Mouse (Mus musculus) urinary bladder, postnatal 25 days (tissue): ENCODE measurements around the gene Kcnma1.

Experiments
- DNase-seq: peaks from one replicate; pipeline ENCODE4 v3.0.0; 2022; ENCODE audit warnings: low spot score

Kcnma1 gene

DNA sequence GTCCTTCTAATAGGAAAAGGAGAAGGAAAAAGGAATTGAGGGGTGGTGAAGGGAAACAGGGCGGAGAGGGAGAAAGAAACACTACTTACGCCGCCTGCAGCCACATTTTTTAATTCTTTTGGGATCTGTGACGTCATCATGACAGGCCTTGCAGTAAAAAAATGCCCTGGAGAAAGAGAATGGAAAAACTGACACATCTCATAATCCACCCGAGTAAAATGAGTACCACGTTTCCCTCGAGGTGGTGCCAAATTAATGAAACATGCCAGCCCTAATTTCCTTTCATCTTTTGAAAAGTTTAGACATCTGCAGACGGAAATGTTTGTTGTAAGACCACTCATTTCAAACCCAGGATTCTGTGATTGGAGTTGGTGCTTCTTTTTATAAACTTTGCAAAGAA is 578.4 kb downstream of the Kcnma1 start:
- DNase-seq = no peak

DNA sequence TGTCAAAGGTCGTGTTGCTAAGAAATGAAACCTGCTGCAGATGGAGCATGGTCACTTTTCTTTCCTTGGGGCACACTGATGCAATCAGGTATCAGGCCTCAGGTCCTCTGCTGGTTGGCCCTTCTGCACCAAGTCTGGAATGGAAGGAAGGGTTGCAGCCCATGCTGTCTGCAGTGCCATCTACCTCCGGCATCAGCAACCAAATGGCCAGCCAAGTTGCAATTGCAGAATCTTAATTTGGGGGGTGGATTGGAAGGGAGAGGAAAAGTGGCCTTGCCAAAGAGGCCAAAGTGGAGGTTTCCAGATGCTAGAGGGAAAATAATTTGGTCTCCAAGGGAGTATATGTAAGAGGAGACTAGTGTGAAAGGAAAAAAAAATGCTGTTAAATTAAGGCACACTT is 584.3 kb downstream of the Kcnma1 start:
- DNase-seq = no peak

DNA sequence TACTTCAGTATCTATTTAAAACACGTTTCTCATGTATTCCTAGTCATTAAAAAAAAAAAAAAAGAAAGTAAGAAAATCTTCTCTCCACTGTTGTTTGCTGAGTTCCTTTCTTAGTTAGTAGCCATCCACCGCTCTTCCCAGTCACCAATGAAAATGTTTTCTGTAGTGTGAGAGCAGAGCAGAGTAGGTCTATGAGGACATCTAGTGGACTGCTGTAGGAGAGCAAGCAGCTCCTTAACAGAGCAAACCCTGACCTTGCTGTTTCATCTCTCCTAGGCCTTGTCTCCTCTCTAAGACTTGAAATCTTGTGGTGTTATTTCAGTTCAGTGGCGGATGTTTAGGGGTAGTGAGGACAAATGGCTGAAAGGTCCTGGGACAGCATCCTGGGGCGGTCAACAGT is 585.2 kb downstream of the Kcnma1 start:
- no peak for DNase-seq

DNA sequence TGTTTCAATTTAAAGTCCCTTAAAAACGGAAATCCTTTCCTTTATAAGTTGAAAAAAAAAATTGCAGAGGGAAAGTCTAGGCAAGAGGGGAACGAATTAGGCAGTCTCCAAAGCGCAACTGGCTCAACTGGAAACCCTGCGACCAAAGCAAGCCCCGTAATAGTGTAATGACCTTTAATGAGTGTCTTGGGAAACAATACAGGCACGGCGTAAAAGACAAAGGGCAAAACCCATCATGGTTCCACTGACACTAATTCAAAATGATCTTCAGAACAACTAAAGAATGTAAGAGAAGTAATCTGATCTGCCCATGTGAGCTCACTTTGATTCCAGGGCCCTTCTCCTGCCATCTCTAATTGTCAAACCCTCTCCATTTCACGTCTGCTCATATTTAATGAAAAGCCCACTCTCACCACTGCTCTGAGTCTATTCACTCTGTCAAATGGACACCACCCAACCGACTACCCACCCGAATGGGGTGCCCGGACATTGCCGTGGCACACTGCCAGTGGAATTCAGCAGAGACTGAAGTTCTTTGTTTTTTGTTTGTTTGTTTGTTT is 591.7 kb downstream of the Kcnma1 start:
- no peak for DNase-seq

DNA sequence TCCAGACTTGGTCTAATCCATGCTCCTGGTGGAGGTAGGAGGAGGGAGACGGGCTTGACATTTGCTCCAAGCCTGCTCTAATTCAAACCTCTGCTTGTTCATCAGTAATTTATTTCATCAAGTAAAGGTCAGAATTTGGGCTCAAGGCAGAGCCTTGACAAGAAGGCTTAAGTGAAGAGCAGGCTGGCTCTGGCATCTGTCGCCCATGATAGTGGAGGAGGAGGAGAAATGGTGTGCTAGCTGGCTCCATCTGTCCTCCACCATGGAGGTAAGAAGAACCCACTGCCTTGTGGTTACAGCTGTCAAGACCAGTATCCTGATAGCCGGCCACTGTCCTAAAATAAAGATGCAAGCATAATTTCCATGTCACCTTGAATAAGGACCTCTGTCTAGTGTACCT is 595.3 kb downstream of the Kcnma1 start:
- DNase-seq = no peak

DNA sequence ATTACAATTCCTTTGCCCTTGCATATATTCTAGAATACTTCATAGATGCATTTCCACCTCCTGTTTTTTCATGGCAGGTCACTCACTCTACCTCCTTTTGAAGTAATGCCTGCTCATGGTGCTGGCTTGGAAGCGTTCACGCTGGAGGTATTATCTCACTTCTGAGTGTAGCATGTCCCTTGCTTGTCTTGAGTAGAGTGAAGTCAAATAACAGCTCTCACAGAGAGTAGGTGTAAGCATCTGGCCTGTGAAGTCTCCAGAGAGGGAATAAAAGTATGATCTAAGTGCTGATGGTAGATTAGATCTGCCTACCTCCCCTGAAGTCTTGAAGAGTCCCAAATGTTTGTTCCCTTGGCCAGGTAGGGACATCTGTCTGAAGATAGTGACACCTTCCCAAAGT is 607.2 kb downstream of the Kcnma1 start:
- DNase-seq = no peak

DNA sequence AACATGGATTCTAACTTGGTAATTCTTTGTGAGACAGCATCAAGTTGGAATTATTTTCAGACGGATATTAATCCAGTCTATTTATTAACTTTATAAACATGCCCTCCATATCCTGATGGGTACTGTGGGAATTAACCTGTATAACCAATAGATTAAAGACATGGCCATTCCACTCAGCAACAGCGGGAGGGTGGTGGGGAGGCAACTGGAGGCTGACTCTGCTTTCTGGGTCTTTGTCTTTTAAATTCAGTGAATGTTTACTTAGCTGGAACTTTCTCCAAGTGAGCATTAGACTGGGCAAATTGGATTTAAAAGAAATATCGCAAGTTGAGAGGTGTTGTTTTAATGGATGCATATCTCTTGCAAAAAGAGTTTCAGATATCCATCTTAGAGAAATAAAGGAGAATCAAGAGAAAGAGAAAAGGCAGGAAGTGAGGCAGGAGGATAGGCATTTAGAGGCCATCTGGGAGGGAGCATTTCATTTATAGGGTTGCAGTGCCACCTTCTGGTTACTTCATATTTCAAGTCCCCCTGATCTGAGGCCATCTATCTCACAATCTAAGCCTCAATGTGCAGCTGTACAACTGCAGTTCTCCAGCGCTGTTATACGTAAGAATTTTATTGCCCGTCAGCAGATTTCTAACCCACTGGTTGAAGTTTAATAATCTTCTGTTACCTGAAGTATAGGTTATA is 613.4 kb downstream of the Kcnma1 start:
- peak; percentile 23 for DNase-seq

DNA sequence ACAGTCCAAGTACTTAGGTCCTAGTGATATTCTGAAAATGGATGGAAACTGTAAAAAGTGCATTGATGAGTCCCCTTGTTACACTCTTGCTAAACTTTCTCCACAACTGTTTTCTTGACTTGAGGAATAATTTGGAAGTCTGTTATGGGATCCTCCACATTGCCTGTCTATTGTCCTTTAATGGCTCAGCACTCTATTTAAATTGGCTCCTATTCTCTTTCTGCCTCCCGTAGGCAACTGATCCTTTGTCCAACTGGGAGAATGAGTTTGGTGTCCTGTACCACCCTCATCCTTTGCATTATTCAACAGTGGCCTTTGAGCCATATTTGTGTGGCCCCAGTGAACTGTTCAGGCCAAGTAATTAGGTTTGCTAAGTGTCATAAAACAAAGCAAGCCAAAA is 616.6 kb downstream of the Kcnma1 start:
- no peak for DNase-seq

DNA sequence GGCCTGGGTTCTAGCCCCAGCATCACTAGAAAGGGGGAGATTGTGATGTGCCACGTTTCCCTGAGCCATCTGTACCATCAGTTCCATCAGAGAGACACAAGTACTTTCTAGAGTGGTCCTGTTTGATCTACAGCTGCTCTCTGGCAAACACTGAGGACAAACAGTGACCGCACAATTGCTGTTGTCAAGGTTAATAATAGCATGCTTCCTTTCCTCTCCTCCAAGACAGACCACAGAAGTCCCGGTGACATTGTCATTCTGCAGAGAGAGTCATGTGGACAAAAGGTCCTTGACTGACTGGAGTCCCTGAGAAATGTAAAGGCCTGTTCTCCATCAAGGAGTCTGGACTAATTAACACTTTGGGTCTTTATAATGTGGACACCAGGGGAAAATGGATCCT is 622.7 kb downstream of the Kcnma1 start:
- DNase-seq = no peak

DNA sequence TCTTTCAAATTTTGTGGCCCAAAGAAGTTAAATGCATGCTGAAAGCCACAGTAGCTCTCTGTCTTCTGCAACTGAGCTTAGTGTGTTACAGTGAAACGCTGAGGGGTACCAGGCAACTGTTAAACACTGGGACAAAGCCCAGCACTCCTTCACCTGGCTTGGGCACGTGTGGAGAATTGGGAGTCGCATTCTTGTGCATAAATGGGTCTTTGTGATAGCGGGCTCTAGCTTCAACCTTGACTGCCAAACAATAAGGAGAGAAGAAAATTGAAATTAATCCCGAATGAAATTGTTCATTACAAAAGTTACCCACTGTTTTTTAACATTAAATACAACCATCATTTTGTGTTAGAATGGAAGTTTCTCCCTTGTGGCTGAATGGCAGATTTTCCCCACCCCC is 623.5 kb downstream of the Kcnma1 start:
- no peak for DNase-seq

DNA sequence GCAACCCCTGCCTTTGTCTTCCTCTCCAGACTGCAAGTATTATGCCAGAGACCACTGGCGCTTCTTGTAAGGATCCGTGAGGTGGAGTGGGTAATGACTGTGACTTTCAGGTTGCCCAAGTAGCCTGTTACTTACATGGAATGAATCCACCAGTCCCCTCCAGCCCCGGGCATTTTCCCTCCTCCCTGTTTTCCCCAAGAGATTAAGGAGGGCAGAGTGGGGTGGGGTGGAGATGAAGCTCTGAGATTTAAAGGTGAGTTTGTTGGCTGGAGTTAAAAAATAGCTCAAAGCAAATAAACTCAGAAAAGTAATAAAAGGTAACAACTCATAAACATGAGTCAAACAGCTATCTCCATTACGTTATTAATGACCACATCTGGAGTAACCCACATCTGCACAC is 624.1 kb downstream of the Kcnma1 start:
- DNase-seq = no peak

DNA sequence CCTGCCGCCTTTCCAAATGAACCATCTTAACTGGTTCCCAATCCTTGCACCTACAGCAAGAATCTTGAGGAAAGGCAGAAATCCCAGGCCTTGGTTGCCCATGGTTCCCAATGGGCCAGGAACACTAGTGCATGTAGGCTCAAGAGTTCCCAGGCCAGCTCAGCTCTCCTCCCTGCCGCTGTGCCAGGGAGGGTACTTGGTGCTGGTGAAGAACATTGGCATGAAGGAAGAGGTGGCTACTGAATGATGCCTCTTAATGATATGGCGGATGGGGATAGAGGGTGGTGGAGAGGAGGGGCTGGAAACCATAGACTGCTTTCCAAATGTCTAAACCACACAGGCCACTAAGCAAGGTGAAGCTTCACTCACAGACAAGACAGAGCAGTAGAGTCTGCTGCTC is 627.5 kb downstream of the Kcnma1 start:
- DNase-seq = no peak

DNA sequence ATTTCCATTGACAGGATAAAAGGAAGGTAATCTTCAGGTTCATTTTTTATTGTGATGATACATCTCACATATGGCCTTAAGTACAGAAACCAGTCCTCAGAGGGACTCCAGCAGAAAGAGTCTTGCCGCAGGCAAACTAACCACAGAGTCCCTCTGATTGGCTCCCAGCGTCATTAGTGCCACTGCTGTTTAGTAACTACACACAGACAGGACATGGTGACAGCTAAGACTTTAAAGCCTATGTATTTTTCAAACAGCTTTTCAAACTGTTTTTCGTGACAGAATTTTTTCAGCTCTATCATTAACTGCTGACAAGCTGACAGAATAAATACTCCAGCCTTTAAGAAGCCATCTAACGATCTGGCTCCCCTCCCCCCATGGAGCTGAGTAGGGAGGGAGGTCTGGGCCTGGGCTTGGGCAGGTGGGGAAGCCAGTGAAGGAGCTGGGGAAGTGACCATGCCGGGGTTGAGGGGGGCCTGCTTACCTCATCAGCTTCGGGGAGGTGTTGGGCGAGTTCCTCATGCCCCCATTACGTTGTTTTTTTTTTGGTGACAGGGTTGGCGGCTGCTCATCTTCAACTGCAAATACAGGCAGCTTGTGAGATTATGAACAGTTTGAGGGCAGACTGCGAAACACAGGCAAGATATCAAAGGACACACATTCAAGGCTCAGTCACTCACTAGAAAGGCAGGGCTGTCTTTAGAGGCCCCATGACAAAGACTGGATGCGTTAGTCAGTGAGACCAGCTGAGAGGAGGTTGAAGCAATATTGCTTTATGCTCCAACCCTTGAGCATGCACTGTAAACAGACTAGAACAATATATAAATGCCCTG is 628.3 kb downstream of the Kcnma1 start:
- DNase-seq = no peak

DNA sequence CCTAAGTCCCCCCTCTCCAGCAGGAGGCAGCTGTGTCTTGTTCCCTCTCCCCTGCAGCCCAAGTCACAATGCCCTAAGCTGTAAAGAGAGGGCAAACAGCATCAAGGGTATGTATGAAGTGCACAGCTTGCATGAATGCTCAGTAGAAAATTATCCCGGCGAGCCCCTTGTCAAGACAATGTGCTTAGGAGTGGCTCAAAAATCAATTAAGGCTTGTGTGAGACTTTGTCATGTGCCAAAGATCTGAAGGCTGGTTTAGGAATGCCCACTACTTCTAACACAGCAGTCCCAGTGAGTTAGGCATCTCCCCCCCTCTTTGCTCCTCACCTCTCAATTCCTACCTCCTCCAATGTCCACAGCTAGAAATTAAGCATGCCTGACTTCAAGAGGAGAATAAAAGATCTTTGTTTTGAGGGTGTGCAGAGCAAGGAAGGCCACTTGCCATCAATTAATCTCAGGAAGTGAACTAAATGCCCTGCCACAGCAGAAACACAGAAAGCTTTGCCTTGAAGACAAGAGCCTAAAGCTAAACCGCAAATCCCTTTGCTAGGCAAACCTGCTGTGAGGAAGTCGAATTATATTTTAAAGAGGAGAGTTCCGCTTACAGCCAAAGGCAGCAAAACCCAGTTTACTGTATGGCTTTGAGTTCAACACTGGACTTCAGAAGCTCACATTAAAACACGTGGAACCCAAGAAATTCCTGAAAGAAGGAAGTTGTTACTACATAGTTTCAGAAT is 635.8 kb downstream of the Kcnma1 start:
- DNase-seq = no peak

DNA sequence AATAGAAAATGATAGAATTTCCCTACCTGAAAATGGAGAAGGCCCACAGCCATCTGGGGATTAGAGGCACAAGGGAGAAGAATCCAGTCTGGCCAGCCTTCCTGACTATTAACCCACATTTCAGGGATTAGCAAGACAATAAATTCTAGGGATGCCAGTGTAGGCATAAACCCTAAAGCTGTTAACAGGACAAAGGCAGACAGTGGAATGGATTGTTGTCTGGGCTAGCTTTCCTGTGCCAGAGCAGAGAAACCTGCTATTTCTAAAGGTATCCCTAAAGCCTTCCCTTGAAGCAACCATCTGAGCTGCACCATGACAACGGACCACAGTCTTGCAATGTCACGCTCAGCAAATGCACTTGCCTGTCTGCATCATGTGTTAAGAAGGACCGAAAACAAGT is 642.3 kb downstream of the Kcnma1 start:
- DNase-seq = no peak

DNA sequence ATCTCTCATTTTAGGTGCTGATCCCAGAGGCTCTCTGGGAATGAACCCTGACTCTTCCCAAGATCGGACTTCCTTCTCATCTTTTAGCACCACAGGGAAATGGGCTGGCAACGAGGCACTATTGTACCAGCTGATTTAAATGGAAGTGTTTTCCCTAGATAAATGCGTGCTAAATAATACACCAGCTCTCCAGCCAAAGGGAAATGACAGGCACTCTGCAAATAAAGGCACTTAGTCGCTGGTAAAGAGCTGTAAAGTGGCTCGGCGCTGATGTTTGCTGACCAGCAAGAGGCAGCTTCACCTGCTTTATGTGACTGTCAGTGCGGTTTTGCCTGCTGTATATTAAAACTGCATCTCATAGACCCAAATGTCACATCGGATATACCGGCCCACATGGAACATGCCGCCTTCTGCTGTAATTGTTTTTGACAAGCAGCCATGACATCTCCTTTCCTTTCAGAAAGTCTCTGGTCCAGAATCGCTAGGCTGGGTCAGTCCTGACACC is 653.7 kb downstream of the Kcnma1 start:
- DNase-seq = no peak

DNA sequence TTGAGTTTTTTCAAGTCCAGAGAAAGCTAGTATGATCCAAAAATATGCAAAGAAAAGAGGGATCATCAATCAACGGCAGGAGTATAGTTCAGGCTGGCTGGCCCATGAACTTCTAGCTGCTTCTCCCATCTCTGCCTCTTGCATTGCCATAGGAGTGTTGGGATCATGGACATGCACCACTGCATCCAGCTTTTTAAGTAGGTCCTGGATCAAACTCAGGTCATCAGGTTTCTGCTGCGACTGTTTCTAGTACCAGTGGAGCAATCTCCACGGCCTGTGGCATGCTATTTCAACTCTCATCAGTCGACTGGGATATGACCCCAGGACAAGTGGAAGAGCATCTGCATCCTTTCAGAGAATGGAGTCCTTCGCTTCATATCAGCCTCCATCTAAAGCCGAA is 655.5 kb downstream of the Kcnma1 start:
- DNase-seq = no peak

DNA sequence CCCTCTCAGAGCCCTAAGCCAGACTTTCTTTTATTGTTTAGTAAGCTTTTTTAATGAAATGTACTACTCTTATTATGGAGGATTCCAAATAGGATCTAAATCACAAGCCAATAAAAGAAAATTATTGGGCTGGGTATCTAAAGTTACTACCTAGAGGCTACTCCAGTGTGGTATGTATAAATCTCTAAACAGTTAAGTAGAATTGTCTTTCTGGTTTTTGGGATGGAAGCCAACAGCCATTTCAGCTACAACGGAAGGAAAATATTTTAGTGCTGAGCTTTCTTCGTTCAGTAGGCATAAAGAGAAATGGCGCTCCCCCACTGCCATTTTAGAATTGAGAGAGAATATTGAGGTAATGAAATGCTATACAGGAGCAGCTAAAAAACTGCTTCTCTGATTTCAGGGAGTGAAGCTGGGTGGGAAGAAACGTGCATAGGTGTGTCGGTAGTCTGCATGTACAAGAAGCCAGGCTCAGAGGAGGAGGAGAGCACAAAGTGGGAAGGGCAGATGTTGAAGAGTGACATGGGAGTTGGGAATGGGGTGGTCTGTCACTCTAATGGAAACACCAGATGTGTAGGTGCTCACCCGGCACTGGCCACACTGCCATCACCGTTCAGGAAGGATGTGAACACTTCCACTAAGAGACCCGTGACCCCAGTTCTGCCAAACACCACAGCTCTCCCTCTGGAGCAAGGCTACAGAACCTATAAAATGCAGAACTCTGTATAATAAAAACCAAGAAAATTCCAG is 656.6 kb downstream of the Kcnma1 start:
- no peak for DNase-seq

DNA sequence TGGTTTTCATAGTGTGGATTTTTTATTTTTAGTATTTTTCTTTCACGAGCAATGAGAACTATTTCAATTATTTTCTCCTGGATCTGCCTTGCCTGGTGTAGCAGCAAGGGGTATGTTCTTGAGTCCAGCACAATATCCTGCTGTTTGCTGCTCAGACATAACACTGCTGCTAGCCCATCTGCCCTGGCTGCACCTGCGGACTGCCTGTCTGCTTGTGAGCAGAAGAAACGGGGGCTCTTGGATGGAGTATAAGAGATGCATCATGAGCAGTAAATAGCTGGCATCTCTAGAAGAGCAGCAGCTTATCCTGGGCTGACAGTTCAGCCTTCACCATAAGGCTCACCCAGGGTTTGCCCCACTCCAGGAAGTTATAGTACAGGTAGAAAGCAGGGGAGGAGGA is 687.5 kb downstream of the Kcnma1 start:
- no peak for DNase-seq

DNA sequence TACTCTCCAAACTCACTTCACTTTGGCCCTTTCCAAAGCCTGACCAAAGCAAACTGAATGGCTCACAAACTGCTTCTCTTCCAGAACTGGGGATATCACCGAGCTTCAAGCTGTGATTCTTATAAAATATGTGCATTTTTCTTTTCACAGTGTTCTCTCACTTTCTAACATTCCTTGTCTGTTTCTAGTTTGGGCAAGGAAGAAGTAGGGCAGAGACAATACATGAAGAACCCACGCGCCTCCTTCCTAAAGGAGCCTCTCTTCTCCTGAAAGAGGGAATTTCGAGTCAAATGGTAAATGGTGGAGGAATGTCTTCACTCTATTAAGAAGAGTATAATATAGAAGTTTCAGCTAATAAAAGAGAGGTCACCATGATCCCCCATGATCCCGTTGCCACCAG is 709.0 kb downstream of the Kcnma1 start:
- no peak for DNase-seq

DNA sequence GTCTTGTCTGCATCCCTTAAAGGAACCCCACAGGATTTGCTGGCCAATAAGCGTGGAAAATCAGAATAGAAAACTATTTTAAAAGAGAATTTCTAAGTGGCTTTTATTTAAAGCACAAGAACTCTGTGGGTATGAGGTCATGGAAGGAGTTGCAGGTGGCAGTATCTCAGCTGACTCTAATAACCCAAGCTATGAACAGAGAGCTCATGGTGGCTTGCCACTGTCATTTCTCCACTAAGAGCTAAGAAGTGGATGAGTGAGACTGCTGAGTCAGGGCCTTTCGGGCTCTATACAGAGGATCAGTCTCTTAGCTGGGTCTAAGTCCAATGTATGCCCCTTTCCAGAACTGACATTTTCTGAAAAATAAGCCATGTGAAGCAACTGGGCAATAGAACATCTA is 713.8 kb downstream of the Kcnma1 start:
- no peak for DNase-seq

DNA sequence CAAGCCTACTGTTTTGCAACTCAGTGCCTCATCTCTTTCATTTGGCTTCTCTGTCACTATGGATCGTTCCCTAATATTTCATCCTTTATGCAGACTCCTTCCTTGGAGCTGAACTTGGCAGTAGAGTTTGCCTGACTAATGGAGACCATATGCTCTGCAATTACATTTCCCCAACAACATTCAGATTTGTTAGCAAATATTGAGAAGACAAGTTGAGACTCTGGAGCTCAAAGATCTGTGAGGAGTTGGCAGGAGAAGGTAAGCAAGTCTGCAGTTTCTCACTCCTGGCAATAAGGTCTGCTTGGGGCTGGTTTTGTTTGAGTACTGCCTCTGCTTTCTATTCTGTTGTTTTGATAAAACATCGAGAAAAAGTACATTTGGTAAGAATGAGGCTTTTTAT is 723.7 kb downstream of the Kcnma1 start:
- DNase-seq = no peak
